Mouse (Mus musculus) stomach, postnatal 0 days (tissue): ENCODE results near the gene Mybpc2.

Experiments
- CTCF ChIP-seq: IDR thresholded peaks from 2 replicates; pipeline ENCODE4 v1.5.1; 2016; ENCODE audit warnings: antibody characterized with exemption, low read depth, mild to moderate bottlenecking, moderate library complexity
- EP300 ChIP-seq: optimal IDR thresholded peaks from 2 replicates; pipeline ENCODE3; 2016; ENCODE audit warnings: antibody characterized with exemption

- TF ChIP-seq CTCF (no peak), EP300 (no peak)
Observed at GRCm38 (mm10) chr7:44472558-44472885, 51.9 kb downstream of the Mybpc2 start.
